Mouse (Mus musculus): Measurements from ENCODE around the gene Apoa2. TPM values are rescaled to one million over a fixed set of nuclear protein-coding genes. Genes with fewer than 3 reads are reported as not detected.
"Not testable (repeated sequence)": the region's sequence is repeated elsewhere in the genome, so short reads cannot be mapped to it uniquely, and the experiment has no call there.

Apoa2 gene
- total RNA-seq, 2 experiments from 2014 or later = 7.5 TPM; not detected in 1

GRCm38 (mm10) chr1:171235791-171236190 is 10.9 kb downstream of the Apoa2 start:
- no peak for DNase-seq (ENCODE audit: low spot score)

- DNase-seq (ENCODE audit: low spot score) = no peak
Observed at GRCm38 (mm10) chr1:171237438-171237837, 12.6 kb downstream of the Apoa2 start.

- peak; percentile 72 for DNase-seq (ENCODE audit: low spot score)
Observed at GRCm38 (mm10) chr1:171238463-171238862, 13.6 kb downstream of the Apoa2 start.

- peak; percentile 89 for DNase-seq (ENCODE audit: low spot score)
Observed at GRCm38 (mm10) chr1:171239992-171240744, 15.3 kb downstream of the Apoa2 start.

- DNase-seq (ENCODE audit: low spot score) = no peak
Observed at GRCm38 (mm10) chr1:171240911-171241310, 16.1 kb downstream of the Apoa2 start.

GRCm38 (mm10) chr1:171241952-171242351 is 17.1 kb downstream of the Apoa2 start:
- not testable (repeated sequence) for DNase-seq (ENCODE audit: low spot score)

GRCm38 (mm10) chr1:171245353-171245752 is 20.5 kb downstream of the Apoa2 start:
- DNase-seq (ENCODE audit: low spot score) = no peak

GRCm38 (mm10) chr1:171246709-171247452 is 22.0 kb downstream of the Apoa2 start:
- DNase-seq (ENCODE audit: low spot score) = peak; percentile 98

GRCm38 (mm10) chr1:171247453-171247841 is 22.6 kb downstream of the Apoa2 start:
- DNase-seq (ENCODE audit: low spot score) = no peak

- no peak for DNase-seq (ENCODE audit: low spot score)
Observed at GRCm38 (mm10) chr1:171247916-171248315, 23.1 kb downstream of the Apoa2 start.

GRCm38 (mm10) chr1:171248386-171249226 is 23.8 kb downstream of the Apoa2 start:
- no peak for DNase-seq (ENCODE audit: low spot score)

GRCm38 (mm10) chr1:171249913-171250600 is 25.2 kb downstream of the Apoa2 start, which contains the start of gene Adamts4:
Gene Adamts4, plus strand, starts transcription at chr1:171250421.
- DNase-seq (ENCODE audit: low spot score) = no peak

- no peak for DNase-seq (ENCODE audit: low spot score)
Observed at GRCm38 (mm10) chr1:171250680-171251593, 26.1 kb downstream of the Apoa2 start, which contains the start of gene Ndufs2. Gene Ndufs2, minus strand, starts transcription at chr1:171251388.

GRCm38 (mm10) chr1:171251594-171252324 is 26.9 kb downstream of the Apoa2 start:
- no peak for DNase-seq (ENCODE audit: low spot score)

- DNase-seq (ENCODE audit: low spot score) = no peak
Observed at GRCm38 (mm10) chr1:171252415-171252814, 27.6 kb downstream of the Apoa2 start.

- no peak for DNase-seq (ENCODE audit: low spot score)
Observed at GRCm38 (mm10) chr1:171256095-171256818, 31.4 kb downstream of the Apoa2 start.

GRCm38 (mm10) chr1:171256937-171257548 is 32.2 kb downstream of the Apoa2 start:
- DNase-seq (ENCODE audit: low spot score) = peak; percentile 72

- no peak for DNase-seq (ENCODE audit: low spot score)
Observed at GRCm38 (mm10) chr1:171257781-171258180, 32.9 kb downstream of the Apoa2 start.
